Mouse (Mus musculus): Measurements from ENCODE around the gene Galnt18. TPM values are rescaled to one million over a fixed set of nuclear protein-coding genes. Genes with fewer than 3 reads are reported as not detected.

The Galnt18 gene
- polyA plus RNA-seq, 1 experiment from 2014 or later: 5.2 TPM

DNA sequence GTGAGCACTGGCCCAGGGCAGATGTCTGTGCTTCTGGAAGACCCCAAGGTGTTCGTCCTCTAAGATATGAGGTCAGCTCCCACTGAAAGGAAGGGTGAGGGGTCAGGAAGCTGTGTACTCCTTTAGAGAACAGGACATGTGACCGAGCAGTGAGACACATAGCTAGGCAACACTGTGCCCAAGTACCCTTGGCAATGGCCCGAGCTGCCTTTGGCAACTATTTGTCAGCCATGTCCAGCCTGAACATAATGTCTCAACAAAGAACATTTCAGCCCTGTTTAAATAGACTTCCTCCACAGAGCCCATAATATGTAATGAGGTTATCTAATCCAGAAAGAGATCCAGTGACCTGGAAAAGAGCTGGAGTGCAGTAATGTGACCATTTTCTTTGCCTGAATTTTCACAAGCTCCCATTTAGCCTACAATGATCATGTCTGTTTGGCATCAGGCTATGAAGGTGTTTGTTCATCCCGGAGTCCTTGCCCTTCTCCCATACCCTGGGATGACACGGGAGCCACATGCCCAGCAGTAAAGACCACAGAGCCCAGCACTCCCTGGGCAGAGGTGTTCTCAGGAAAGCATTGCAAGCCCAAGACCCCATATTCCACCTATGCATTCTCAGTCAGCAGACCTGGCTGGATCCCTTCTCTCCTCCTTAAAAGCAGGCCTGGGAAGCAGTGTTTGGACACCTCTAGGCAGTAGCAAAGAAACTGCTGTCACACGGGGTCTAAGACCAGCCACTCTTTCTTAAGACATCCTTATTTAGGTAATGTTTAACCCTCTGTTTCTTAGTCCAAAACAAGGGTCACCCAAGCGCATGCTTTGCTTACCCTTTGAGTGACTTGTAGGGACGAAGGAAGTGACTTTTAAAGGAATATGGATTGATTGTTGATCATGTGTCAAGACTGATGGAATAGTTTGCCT is 49.2 kb downstream of the Galnt18 start:
- Histone ChIP-seq H3K27me3 (ENCODE audit: control insufficient read depth, insufficient read depth, low read length) (no peaks in the 10 kb centered on the region), H3K27ac (ENCODE audit: low read depth, low read length) (no peak overlapping the region), H3K9ac (ENCODE audit: low read depth, low read length) (no peak overlapping the region), H3K36me3 (ENCODE audit: control insufficient read depth, insufficient read depth, low read length) (no peaks in the 10 kb centered on the region), H3K9me3 (ENCODE audit: control insufficient read depth, low read length) (no peaks in the 10 kb centered on the region), H3K4me3 (ENCODE audit: low read depth, low read length) (no peak overlapping the region), H3K4me2 (replicated peaks; ENCODE audit: low read depth, low read length) (no peak overlapping the region), H3K4me1 (replicated peaks; ENCODE audit: control insufficient read depth, insufficient read depth, low read length) (no peaks in the 10 kb centered on the region)
- ATAC-seq (ENCODE audit: low FRiP score) (no peak), DNase-seq (ENCODE audit: low spot score) (no peak)
- WGBS: 79% methylated on average over 8 of the region's 8 CpGs

- H3K27ac ChIP-seq (ENCODE audit: low read depth, low read length): no peak overlapping the region
- no peak overlapping the region for H3K4me3 ChIP-seq (ENCODE audit: low read depth, low read length)
- H3K9ac ChIP-seq (ENCODE audit: low read depth, low read length): no peak overlapping the region
- no peaks in the 10 kb centered on the region for H3K36me3 ChIP-seq (ENCODE audit: control insufficient read depth, insufficient read depth, low read length)
- no peaks in the 10 kb centered on the region for H3K27me3 ChIP-seq (ENCODE audit: control insufficient read depth, insufficient read depth, low read length)
- no peaks in the 10 kb centered on the region for H3K9me3 ChIP-seq (ENCODE audit: control insufficient read depth, low read length)
- 37% methylated on average over 2 of the region's 2 CpGs for WGBS
- ATAC-seq (ENCODE audit: low FRiP score) (no peak), DNase-seq (ENCODE audit: low spot score) (no peak)
- no peaks in the 10 kb centered on the region for H3K4me1 ChIP-seq (replicated peaks; ENCODE audit: control insufficient read depth, insufficient read depth, low read length)
- H3K4me2 ChIP-seq (replicated peaks; ENCODE audit: low read depth, low read length): no peak overlapping the region
Observed at GRCm38 (mm10) chr7:111726928-111727327, 52.8 kb downstream of the Galnt18 start.

DNA sequence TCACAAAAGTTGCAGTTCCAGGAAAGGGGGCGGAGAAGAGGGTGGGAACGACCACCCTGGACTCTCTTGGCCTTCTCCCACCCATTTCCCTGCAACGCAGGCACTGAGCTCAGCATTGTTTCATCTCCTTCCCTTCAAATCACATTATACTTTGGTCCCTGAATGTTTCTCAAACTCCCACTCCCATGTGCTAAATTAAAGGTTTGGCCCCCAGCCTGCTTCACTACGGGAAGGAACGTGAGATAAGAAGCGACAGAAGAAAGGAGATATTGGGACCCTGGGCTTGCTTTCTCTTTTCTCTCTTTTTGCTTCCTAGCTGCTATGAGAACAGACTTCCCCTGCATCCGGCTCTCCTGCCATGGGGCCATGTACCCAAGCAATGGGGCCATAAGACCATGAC is 55.0 kb downstream of the Galnt18 start:
- Histone ChIP-seq H3K9ac (ENCODE audit: low read depth, low read length) (no peak overlapping the region), H3K27me3 (ENCODE audit: control insufficient read depth, insufficient read depth, low read length) (no peaks in the 10 kb centered on the region), H3K9me3 (ENCODE audit: control insufficient read depth, low read length) (no peaks in the 10 kb centered on the region), H3K4me3 (ENCODE audit: low read depth, low read length) (no peak overlapping the region), H3K4me1 (replicated peaks; ENCODE audit: control insufficient read depth, insufficient read depth, low read length) (no peaks in the 10 kb centered on the region), H3K36me3 (ENCODE audit: control insufficient read depth, insufficient read depth, low read length) (no peaks in the 10 kb centered on the region), H3K4me2 (replicated peaks; ENCODE audit: low read depth, low read length) (no peak overlapping the region), H3K27ac (ENCODE audit: low read depth, low read length) (no peak overlapping the region)
- no peak for DNase-seq (ENCODE audit: low spot score)
- 85% methylated on average over 7 of the region's 7 CpGs for WGBS
- ATAC-seq (ENCODE audit: low FRiP score): no peak

GRCm38 (mm10) chr7:111724004-111724403 is 55.8 kb downstream of the Galnt18 start:
- no peaks in the 10 kb centered on the region for H3K4me1 ChIP-seq (replicated peaks; ENCODE audit: control insufficient read depth, insufficient read depth, low read length)
- DNase-seq (ENCODE audit: low spot score) (no peak), ATAC-seq (ENCODE audit: low FRiP score) (no peak)
- no peaks in the 10 kb centered on the region for H3K9me3 ChIP-seq (ENCODE audit: control insufficient read depth, low read length)
- H3K4me2 ChIP-seq (replicated peaks; ENCODE audit: low read depth, low read length): no peak overlapping the region
- WGBS: 92% methylated on average over 4 of the region's 4 CpGs
- no peaks in the 10 kb centered on the region for H3K27me3 ChIP-seq (ENCODE audit: control insufficient read depth, insufficient read depth, low read length)
- H3K27ac ChIP-seq (ENCODE audit: low read depth, low read length): no peak overlapping the region
- no peaks in the 10 kb centered on the region for H3K36me3 ChIP-seq (ENCODE audit: control insufficient read depth, insufficient read depth, low read length)
- no peak overlapping the region for H3K9ac ChIP-seq (ENCODE audit: low read depth, low read length)
- H3K4me3 ChIP-seq (ENCODE audit: low read depth, low read length): no peak overlapping the region

GRCm38 (mm10) chr7:111721308-111721698 is 58.5 kb downstream of the Galnt18 start:
- no peaks in the 10 kb centered on the region for H3K4me1 ChIP-seq (replicated peaks; ENCODE audit: control insufficient read depth, insufficient read depth, low read length)
- no peaks in the 10 kb centered on the region for H3K27me3 ChIP-seq (ENCODE audit: control insufficient read depth, insufficient read depth, low read length)
- H3K36me3 ChIP-seq (ENCODE audit: control insufficient read depth, insufficient read depth, low read length): no peaks in the 10 kb centered on the region
- no peak overlapping the region for H3K27ac ChIP-seq (ENCODE audit: low read depth, low read length)
- WGBS: 87% methylated on average over 5 of the region's 5 CpGs
- no peak overlapping the region for H3K4me2 ChIP-seq (replicated peaks; ENCODE audit: low read depth, low read length)
- no peak overlapping the region for H3K9ac ChIP-seq (ENCODE audit: low read depth, low read length)
- H3K4me3 ChIP-seq (ENCODE audit: low read depth, low read length): no peak overlapping the region
- ATAC-seq (ENCODE audit: low FRiP score) (no peak), DNase-seq (ENCODE audit: low spot score) (no peak)
- no peaks in the 10 kb centered on the region for H3K9me3 ChIP-seq (ENCODE audit: control insufficient read depth, low read length)

DNA sequence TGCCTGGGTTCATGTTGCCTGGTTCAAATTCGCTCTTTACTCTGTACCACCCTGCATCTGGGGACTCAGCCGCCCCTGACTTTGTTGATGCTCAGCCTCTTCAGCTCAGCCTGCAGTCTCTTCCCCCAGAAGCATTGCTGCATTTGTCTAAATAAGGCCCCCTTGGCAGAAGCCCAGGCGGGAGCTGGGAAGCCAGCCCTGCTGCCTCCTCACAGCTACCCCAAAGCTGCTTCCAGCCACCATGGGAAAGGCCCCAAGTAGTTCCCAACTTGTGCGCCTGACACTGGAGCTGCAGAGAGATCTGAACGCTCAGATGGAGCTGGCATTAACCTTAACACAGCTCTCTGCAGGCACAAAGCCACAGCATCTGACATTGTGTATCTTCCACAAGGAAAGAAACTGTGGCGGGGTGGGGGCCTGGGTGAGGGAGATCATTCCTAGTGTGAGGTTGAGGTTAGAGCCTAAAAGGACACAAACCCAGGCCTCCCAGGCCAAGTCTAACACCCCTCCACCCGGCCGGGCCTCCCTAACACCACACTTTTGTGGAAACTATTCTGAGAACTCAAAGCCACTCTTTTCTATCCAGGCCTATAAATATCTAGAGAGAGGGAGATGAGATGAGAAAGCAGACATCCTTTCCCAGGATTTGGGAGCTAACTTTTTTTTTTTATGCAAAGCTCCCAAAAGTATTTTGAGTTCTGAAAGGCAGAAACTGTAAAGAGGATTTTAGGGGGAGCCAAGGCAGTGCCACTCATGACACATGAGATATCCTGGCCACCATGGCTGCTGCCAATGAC is 59.1 kb downstream of the Galnt18 start:
- WGBS: 86% methylated on average over 8 of the region's 8 CpGs
- no peaks in the 10 kb centered on the region for H3K27me3 ChIP-seq (ENCODE audit: control insufficient read depth, insufficient read depth, low read length)
- no peak overlapping the region for H3K27ac ChIP-seq (ENCODE audit: low read depth, low read length)
- H3K4me3 ChIP-seq (ENCODE audit: low read depth, low read length): no peak overlapping the region
- no peak for DNase-seq (ENCODE audit: low spot score)
- no peak overlapping the region for H3K4me2 ChIP-seq (replicated peaks; ENCODE audit: low read depth, low read length)
- H3K9me3 ChIP-seq (ENCODE audit: control insufficient read depth, low read length): no peaks in the 10 kb centered on the region
- no peak for ATAC-seq (ENCODE audit: low FRiP score)
- H3K9ac ChIP-seq (ENCODE audit: low read depth, low read length): no peak overlapping the region
- H3K4me1 ChIP-seq (replicated peaks; ENCODE audit: control insufficient read depth, insufficient read depth, low read length): no peaks in the 10 kb centered on the region
- no peaks in the 10 kb centered on the region for H3K36me3 ChIP-seq (ENCODE audit: control insufficient read depth, insufficient read depth, low read length)

DNA sequence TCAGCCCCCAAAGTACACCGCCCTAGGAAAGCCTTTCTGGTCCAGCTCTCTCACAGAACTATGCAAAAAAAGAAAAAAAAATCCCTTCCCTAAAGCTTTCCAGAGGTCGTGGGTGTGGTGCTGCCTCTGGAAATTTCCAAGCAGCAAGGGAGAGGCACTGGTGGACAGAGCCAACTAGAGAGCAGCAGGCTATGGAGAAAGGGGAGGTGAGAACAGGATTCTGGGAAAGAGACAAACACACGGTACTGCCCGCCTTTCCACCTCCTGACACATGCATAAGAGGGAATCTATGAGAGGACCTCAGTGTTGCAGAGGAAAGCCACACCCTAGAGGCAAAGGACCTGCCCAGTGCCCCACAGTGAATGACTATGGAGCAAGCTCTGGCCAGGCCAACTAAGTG is 60.9 kb downstream of the Galnt18 start:
- Histone ChIP-seq H3K9ac (ENCODE audit: low read depth, low read length) (no peak overlapping the region), H3K36me3 (ENCODE audit: control insufficient read depth, insufficient read depth, low read length) (no peaks in the 10 kb centered on the region), H3K4me1 (replicated peaks; ENCODE audit: control insufficient read depth, insufficient read depth, low read length) (no peaks in the 10 kb centered on the region), H3K4me2 (replicated peaks; ENCODE audit: low read depth, low read length) (no peak overlapping the region), H3K27ac (ENCODE audit: low read depth, low read length) (no peak overlapping the region), H3K27me3 (ENCODE audit: control insufficient read depth, insufficient read depth, low read length) (no peaks in the 10 kb centered on the region), H3K4me3 (ENCODE audit: low read depth, low read length) (no peak overlapping the region), H3K9me3 (ENCODE audit: control insufficient read depth, low read length) (no peaks in the 10 kb centered on the region)
- ATAC-seq (ENCODE audit: low FRiP score): no peak
- WGBS: 79% methylated on average over 4 of the region's 4 CpGs
- no peak for DNase-seq (ENCODE audit: low spot score)

DNA sequence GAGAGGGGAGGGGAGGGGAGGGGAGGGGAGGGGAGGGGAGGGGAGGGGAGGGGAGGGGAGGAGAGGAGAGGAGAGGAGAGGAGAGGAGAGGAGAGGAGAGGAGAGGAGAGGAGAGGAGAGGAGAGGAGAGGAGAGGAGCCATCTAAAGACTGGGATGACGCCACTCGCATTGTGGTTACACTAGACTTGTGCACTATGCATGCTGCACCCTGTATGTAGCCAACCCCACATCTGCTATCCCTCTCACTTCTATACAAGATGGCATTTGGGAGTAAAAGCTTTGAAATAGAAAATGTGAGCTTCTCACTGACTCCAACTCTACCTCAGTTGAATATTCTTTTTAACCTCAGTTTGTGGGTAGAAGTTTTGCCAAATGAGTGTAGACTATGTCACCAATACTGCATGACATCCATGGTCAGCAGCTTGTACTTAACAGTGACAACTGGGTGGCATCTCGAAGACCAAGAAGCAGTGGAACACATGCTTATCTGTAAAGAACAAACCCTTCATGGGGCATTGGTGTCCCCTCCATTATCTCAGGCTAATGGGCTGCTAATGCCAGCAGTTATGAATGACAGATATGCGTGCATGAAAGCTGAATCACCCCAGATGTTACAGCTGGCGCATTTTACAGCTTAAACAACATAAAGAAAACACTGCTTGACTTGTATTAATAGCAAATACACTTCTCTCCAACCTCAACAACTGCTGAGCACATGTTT is 65.0 kb downstream of the Galnt18 start:
- DNase-seq (ENCODE audit: low spot score) (no peak), ATAC-seq (ENCODE audit: low FRiP score) (no peak)
- Histone ChIP-seq H3K27me3 (ENCODE audit: control insufficient read depth, insufficient read depth, low read length) (no peaks in the 10 kb centered on the region), H3K4me1 (replicated peaks; ENCODE audit: control insufficient read depth, insufficient read depth, low read length) (no peaks in the 10 kb centered on the region), H3K4me2 (replicated peaks; ENCODE audit: low read depth, low read length) (no peak overlapping the region), H3K4me3 (ENCODE audit: low read depth, low read length) (no peak overlapping the region), H3K9me3 (ENCODE audit: control insufficient read depth, low read length) (no peaks in the 10 kb centered on the region), H3K36me3 (ENCODE audit: control insufficient read depth, insufficient read depth, low read length) (no peaks in the 10 kb centered on the region), H3K27ac (ENCODE audit: low read depth, low read length) (no peak overlapping the region), H3K9ac (ENCODE audit: low read depth, low read length) (no peak overlapping the region)
- 89% methylated on average over 5 of the region's 5 CpGs for WGBS
